Mouse (Mus musculus) left cerebral cortex, postnatal 14 days (tissue): ENCODE measurements around the gene Samd8. TPM values are rescaled to one million over a fixed set of nuclear protein-coding genes. Genes with fewer than 3 reads are reported as not detected.

Experiments used
- total RNA-seq, 2 experiments: library from RNA; stranded (reverse); gene quantifications; 2 replicates each; pipeline ENCODE4 v1.2.3; 2021

The Samd8 gene
- total RNA-seq, 2 experiments from 2014 or later = 89.7 to 97.2 TPM

Other genes with a start within 250 kb of the Samd8 start
- gene Dupd1, start 36.0 kb upstream of the Samd8 start, total RNA-seq = not detected
- gene Dusp13, start 650 bp downstream of the Samd8 start, total RNA-seq = under 1 TPM in 1 of 2 experiments, not detected in 1; 0.61 TPM
- gene Vdac2, start 74.7 kb downstream of the Samd8 start, total RNA-seq = 100 to 1,000 TPM; 208 to 230 TPM
- 10 to 100 TPM; 27.9 to 30.2 TPM for gene Comtd1, start 98.4 kb downstream of the Samd8 start, total RNA-seq
- 1 to 10 TPM; 1.7 to 3.6 TPM for gene Zfp503, start 239.1 kb downstream of the Samd8 start, total RNA-seq